Mouse (Mus musculus): Measurements from ENCODE around the gene Sbk3.

Gene Sbk3

GRCm38 (mm10) chr7:4920976-4921823 lies 49.8 kb downstream of the Sbk3 start:
- in situ Hi-C loops (cut with MboI; ENCODE audit: low pct_unique_long_range_greater_than_20kb in 1 of 2, low sequenced_read_pairs in 2 of 2, unreplicated experiment in 1 of 2): no loop called here

- in situ Hi-C loops (cut with MboI; ENCODE audit: low pct_unique_long_range_greater_than_20kb in 1 of 2, low sequenced_read_pairs in 2 of 2, unreplicated experiment in 1 of 2): no loop called here
Observed at GRCm38 (mm10) chr7:4920496-4920895, 50.5 kb downstream of the Sbk3 start.

GRCm38 (mm10) chr7:4919971-4920370 lies 51.0 kb downstream of the Sbk3 start:
- in situ Hi-C loops (cut with MboI; ENCODE audit: low pct_unique_long_range_greater_than_20kb in 1 of 2, low sequenced_read_pairs in 2 of 2, unreplicated experiment in 1 of 2): no loop called here

GRCm38 (mm10) chr7:4919096-4919495 lies 51.9 kb downstream of the Sbk3 start:
- in situ Hi-C loops (cut with MboI; ENCODE audit: low pct_unique_long_range_greater_than_20kb in 1 of 2, low sequenced_read_pairs in 2 of 2, unreplicated experiment in 1 of 2): no loop called here

- in situ Hi-C loops (cut with MboI; ENCODE audit: low pct_unique_long_range_greater_than_20kb in 1 of 2, low sequenced_read_pairs in 2 of 2, unreplicated experiment in 1 of 2): no loop called here
Observed at GRCm38 (mm10) chr7:4918681-4919080, 52.3 kb downstream of the Sbk3 start.

- in situ Hi-C loops (cut with MboI; ENCODE audit: low pct_unique_long_range_greater_than_20kb in 1 of 2, low sequenced_read_pairs in 2 of 2, unreplicated experiment in 1 of 2): no loop called here
Observed at GRCm38 (mm10) chr7:4917494-4917893, 53.5 kb downstream of the Sbk3 start.

- in situ Hi-C loops (cut with MboI; ENCODE audit: low pct_unique_long_range_greater_than_20kb in 1 of 2, low sequenced_read_pairs in 2 of 2, unreplicated experiment in 1 of 2): no loop called here
Observed at GRCm38 (mm10) chr7:4915669-4916416, 55.1 kb downstream of the Sbk3 start.
